ENCODE assay signal across 22 mouse cellular contexts in the genomic region with DNA sequence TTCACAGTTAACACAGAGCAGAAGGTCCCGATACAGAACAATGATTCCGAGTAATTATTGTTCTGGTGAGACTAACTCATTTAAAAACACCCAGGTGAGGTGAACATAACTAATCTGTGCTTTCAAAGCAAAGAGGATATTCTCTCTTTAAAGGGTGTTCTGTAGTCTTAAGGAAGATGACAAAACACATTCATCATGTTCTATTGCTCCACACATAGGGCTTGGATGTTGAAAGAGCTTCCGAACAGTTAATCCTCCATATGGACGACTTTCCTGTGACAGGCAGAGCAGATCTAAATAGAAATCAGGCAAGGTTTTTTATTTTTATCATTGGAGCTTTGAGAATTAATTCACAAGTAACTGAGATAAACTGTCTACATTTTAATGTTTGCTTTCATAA.
DNase-seq lines count a peak whose midpoint lies in the region; ATAC-seq and TF ChIP-seq lines count a peak whose summit lies in the region.
"Had no signal": no experiment of that assay in that cellular context is flagged by ENCODE, and none has a peak within 500 bp of the region (broad histone marks: within the 10 kb centered on the region; RNA-seq: fewer than 3 reads in every experiment).

No protein-coding gene starts in this region.

- H3K9me3 ChIP-seq in lung, postnatal 0 days (ENCODE audit: low read length) = no peaks in the 10 kb centered on the region
- H3K9me3 ChIP-seq in intestine, postnatal 0 days (ENCODE audit: control insufficient read depth) = no peaks in the 10 kb centered on the region
- H3K9me3 ChIP-seq: embryonic facial prominence, embryonic 12.5 days; forebrain, embryonic 12.5 days; heart, embryonic 13.5 days; hindbrain, embryonic 12.5 days had no signal

- intact Hi-C loops in gastrocnemius, adult 2 months (cut with DNase I) = loop anchor here (5.0 kb wide), 1 partner anchor 299 kb away; no protein-coding TSS in a partner anchor

- DNase-seq in gastrocnemius, adult 2 months = no peak
- no peak for DNase-seq in gastrocnemius, adult 8-10 months (ENCODE audit: low spot score in 2 of 2)
- peak; percentile 15 for DNase-seq in lung, postnatal 0 days (ENCODE audit: low spot score)
- no peak for DNase-seq in lung, adult 2 months
- peak; percentile 24 for DNase-seq in telencephalon, adult 2 months (ENCODE audit: low read depth, low spot score)
- DNase-seq in thymus, postnatal 14 days = no peak
- DNase-seq: adrenal gland, adult 8-10 months; cerebellum, adult 11-12 months; cerebellum, adult 9-11 months; embryo, embryonic 11 days; gastrocnemius, postnatal 10 days; heart, postnatal 4 days; kidney, adult 2 months had no signal

- TF ChIP-seq CTCF in gastrocnemius, adult 2 months (IDR thresholded peaks at IDR 0.05) = no peak
- TF ChIP-seq CTCF in lung, postnatal 0 days (IDR thresholded peaks at IDR 0.05) = no peak
- no peak for TF ChIP-seq CTCF in lung, adult 2 months (IDR thresholded peaks at IDR 0.05; ENCODE audit: insufficient read depth, low read length)
- TF ChIP-seq CTCF in intestine, postnatal 0 days (IDR thresholded peaks at IDR 0.05; ENCODE audit: low read depth) = no peak

- 69% methylated on average over 4 of the region's 4 CpGs for WGBS in lung, postnatal 0 days
- 81% methylated on average over 4 of the region's 4 CpGs for WGBS in lung, adult 2 months
- 72% methylated on average over 4 of the region's 4 CpGs for WGBS in intestine, postnatal 0 days

- H3K27ac ChIP-seq in gastrocnemius, adult 2 months = peak overlapping the region; percentile 78
- no peak overlapping the region for H3K27ac ChIP-seq in lung, postnatal 0 days (ENCODE audit: low read length)
- H3K27ac ChIP-seq in intestine, postnatal 0 days (ENCODE audit: low read depth, low read length) = peak overlapping the region; percentile 57
- H3K27ac ChIP-seq: embryonic facial prominence, embryonic 12.5 days; forebrain, embryonic 12.5 days; heart, embryonic 13.5 days; hindbrain, embryonic 12.5 days had no signal

- no peak for TF ChIP-seq EP300 in lung, postnatal 0 days (IDR thresholded peaks at IDR 0.05)

- no peak overlapping the region for H3K4me2 ChIP-seq in lung, postnatal 0 days (replicated peaks; ENCODE audit: low read depth, low read length)
- H3K4me2 ChIP-seq in intestine, postnatal 0 days (replicated peaks; ENCODE audit: low read depth) = no peak overlapping the region
- H3K4me2 ChIP-seq: embryonic facial prominence, embryonic 12.5 days; forebrain, embryonic 12.5 days; heart, embryonic 13.5 days; hindbrain, embryonic 12.5 days had no signal

- no peaks in the 10 kb centered on the region for H3K27me3 ChIP-seq in lung, postnatal 0 days (replicated peaks; ENCODE audit: insufficient read depth, low read length)
- H3K27me3 ChIP-seq in intestine, postnatal 0 days (replicated peaks; ENCODE audit: control insufficient read depth, insufficient read depth, low read length) = no peaks in the 10 kb centered on the region
- H3K27me3 ChIP-seq: embryonic facial prominence, embryonic 12.5 days; forebrain, embryonic 12.5 days; heart, embryonic 13.5 days; hindbrain, embryonic 12.5 days had no signal

- no peaks in the 10 kb centered on the region for H3K36me3 ChIP-seq in lung, postnatal 0 days (ENCODE audit: insufficient read depth, low read length)
- H3K36me3 ChIP-seq in intestine, postnatal 0 days (ENCODE audit: control insufficient read depth, insufficient read depth) = no peaks in the 10 kb centered on the region
- H3K36me3 ChIP-seq: embryonic facial prominence, embryonic 12.5 days; forebrain, embryonic 12.5 days; heart, embryonic 13.5 days; hindbrain, embryonic 12.5 days had no signal

- no peak overlapping the region for H3K9ac ChIP-seq in lung, postnatal 0 days (replicated peaks; ENCODE audit: low read depth)
- H3K9ac ChIP-seq in intestine, postnatal 0 days (ENCODE audit: low read depth, low read length) = no peak overlapping the region
- H3K9ac ChIP-seq: embryonic facial prominence, embryonic 12.5 days; forebrain, embryonic 12.5 days; heart, embryonic 13.5 days; hindbrain, embryonic 12.5 days had no signal

- H3K4me3 ChIP-seq in gastrocnemius, adult 2 months = no peak overlapping the region
- no peak overlapping the region for H3K4me3 ChIP-seq in lung, postnatal 0 days (ENCODE audit: low read depth, low read length)
- no peak overlapping the region for H3K4me3 ChIP-seq in lung, adult 2 months (replicated peaks; ENCODE audit: extremely low read depth, low read depth, low read length)
- H3K4me3 ChIP-seq in intestine, postnatal 0 days (ENCODE audit: low read depth, low read length) = no peak overlapping the region
- H3K4me3 ChIP-seq: embryonic facial prominence, embryonic 12.5 days; forebrain, embryonic 12.5 days; heart, embryonic 13.5 days; hindbrain, embryonic 12.5 days had no signal

- ATAC-seq in lung, postnatal 0 days = no peak
- no peak for ATAC-seq in intestine, postnatal 0 days
- no peak for ATAC-seq in activated CD4-positive, CD25-positive, alpha-beta regulatory T cell, adult 4 months
- ATAC-seq: forebrain, embryonic 16.5 days; hindbrain, embryonic 16.5 days; inflammation-experienced regulatory T-cells, adult 6 months had no signal

- H3K4me1 ChIP-seq in lung, postnatal 0 days (ENCODE audit: insufficient read depth, low read depth, low read length) = no peaks in the 10 kb centered on the region
- no peaks in the 10 kb centered on the region for H3K4me1 ChIP-seq in lung, adult 2 months (ENCODE audit: control insufficient read depth, insufficient read depth, low read length)
- H3K4me1 ChIP-seq in intestine, postnatal 0 days (replicated peaks; ENCODE audit: control insufficient read depth, insufficient read depth, low read length) = 0 out of 2 replicates have a peak, but pooled peaks cover 4% of the 10 kb centered on the region
- H3K4me1 ChIP-seq: embryonic facial prominence, embryonic 12.5 days; forebrain, embryonic 12.5 days; hindbrain, embryonic 12.5 days had no signal

- TF ChIP-seq POLR2A in lung, adult 2 months (IDR thresholded peaks at IDR 0.05; ENCODE audit: borderline replicate concordance, extremely low read depth, low read depth, low read length) = no peak

Comparison
In these comparisons a context has a peak if more than half of its experiments do, and no peak if none do; other contexts are left out.
1. DNase-seq: peak in lung, postnatal 0 days (single experiment) and telencephalon, adult 2 months (single experiment); none in gastrocnemius, adult 2 months (single experiment), gastrocnemius, adult 8-10 months (0 of 2), lung, adult 2 months (single experiment) and thymus, postnatal 14 days (single experiment).